Mouse (Mus musculus) stomach, embryonic 14.5 days (tissue): Measurements from ENCODE around the gene Thra. TPM values are rescaled to one million over a fixed set of nuclear protein-coding genes. Genes with fewer than 3 reads are reported as not detected.
A peak's percentile ranks its signal among the peaks of the same experiment; 100 is the strongest.

Source experiments
- ATAC-seq: fragments of 200-750 bp; cut with Nextera tagmentation; 2 replicates; pipeline ENCODE4 v1.8.0; 2017; ENCODE audit warnings: low read depth, moderate TSS enrichment; ENCODE audit not compliant: insufficient number of reproducible peaks, insufficient read depth, low FRiP score
- H3K27ac ChIP-seq: fragments of 300-500 bp; sonication (generic); 2 replicates; pipeline ENCODE4 v1.5.1; 2014; ENCODE audit warnings: mild to moderate bottlenecking, low read length, moderate library complexity, mixed read lengths
- H3K27me3 ChIP-seq: fragments of 300-500 bp; sonication (generic); 2 replicates; pipeline ENCODE4 v1.6.1; 2014; ENCODE audit warnings: low read length, control low read depth, mixed read lengths; ENCODE audit not compliant: control insufficient read depth, insufficient read depth
- H3K36me3 ChIP-seq: fragments of 300-500 bp; sonication (generic); 2 replicates; pipeline ENCODE4 v1.6.1; 2014; ENCODE audit warnings: mild to moderate bottlenecking, control low read depth, low read length, moderate library complexity, mixed read lengths; ENCODE audit not compliant: control insufficient read depth, insufficient read depth
- H3K4me1 ChIP-seq: fragments of 300-500 bp; sonication (generic); 2 replicates; pipeline ENCODE4 v1.6.1; 2014; ENCODE audit warnings: low read length, control low read depth, mixed read lengths; ENCODE audit not compliant: control insufficient read depth, insufficient read depth
- H3K4me2 ChIP-seq: fragments of 300-500 bp; sonication (generic); replicated peaks from 2 replicates; pipeline ENCODE4 v1.6.1; 2014; ENCODE audit warnings: low read depth, low read length, control low read depth
- H3K4me3 ChIP-seq: fragments of 300-500 bp; sonication (generic); 2 replicates; pipeline ENCODE4 v1.5.1; 2014; ENCODE audit warnings: low read depth, low read length, control low read depth
- H3K9ac ChIP-seq: fragments of 300-500 bp; sonication (generic); replicated peaks from 2 replicates; pipeline ENCODE4 v1.6.1; 2014; ENCODE audit warnings: low read depth, mild to moderate bottlenecking, control low read depth, low read length, moderate library complexity, mixed read lengths
- H3K9me3 ChIP-seq: fragments of 300-500 bp; sonication (generic); 2 replicates; pipeline ENCODE4 v1.6.1; 2016; ENCODE audit warnings: low read depth, low read length, control low read depth; ENCODE audit not compliant: control insufficient read depth
- WGBS: fragments of 180-500 bp; shearing (Covaris S2); extraction: QIAGEN DNeasy Blood & Tissue Kit; methylation state at CpG from one replicate; pipeline ENCODE4 v1.1.7; 2014; 5-methylcytosine and 5-hydroxymethylcytosine counted together
- polyA plus RNA-seq: library from polyadenylated mRNA; unstranded; fragments of >200 nt; fragmentation: Nextera tagmentation; extraction: Ambion mirVana; gene quantifications from 2 replicates; pipeline ENCODE4 v1.2.1, GENCODE M21; 2014

Thra gene
- 61.4 and 62.9 TPM in 2 replicates for polyA plus RNA-seq

DNA sequence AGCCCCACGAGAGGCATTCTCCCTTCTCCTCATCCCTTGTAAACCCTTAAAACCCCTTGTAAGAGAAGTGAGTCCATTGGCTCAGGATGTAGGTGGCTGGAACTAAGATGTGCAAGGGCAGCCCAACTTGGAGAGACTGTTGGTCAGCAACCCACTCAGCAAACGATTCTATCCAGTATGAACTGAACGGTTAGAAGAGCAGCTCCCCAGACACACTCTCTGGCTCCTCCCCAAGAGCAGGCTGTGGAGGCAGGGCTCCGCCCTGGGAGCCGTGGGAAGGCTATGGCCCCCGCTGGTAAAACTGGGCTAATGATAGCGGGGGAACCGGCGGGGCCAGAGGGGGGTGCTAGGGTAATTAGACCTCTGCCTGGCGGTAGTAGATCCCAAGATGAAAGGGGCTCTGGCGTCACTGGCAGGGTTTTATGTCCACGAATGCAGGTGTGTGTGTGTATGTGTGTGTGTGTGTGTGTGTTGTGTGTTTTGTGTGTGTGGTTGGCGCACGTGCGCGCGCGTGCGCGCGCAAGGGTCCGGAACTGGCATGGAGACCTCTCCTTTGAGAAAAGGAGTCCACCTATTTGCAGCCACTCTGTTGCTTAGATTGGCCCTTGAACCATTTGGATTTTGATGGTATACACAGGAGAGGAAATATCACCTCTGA is at the start of gene Thra:
TSS of gene Thra (plus strand) at position 246 of the 658 bp plus-strand sequence.
- Histone ChIP-seq H3K4me2 (peak within 1 kb of the TSS; percentile 84), H3K27me3 (no peaks in the 10 kb centered on the region), H3K36me3 (no peaks in the 10 kb centered on the region), H3K4me1 (peaks cover 40% of the 10 kb centered on the region), H3K4me3 (peak within 1 kb of the TSS; percentile 97), H3K27ac (peak within 1 kb of the TSS; percentile 97), H3K9ac (peak within 1 kb of the TSS; percentile 89), H3K9me3 (no peaks in the 10 kb centered on the region)
- WGBS = under 1% methylated on average over 22 of the region's 22 CpGs
- ATAC-seq = peak; percentile 78

- Histone ChIP-seq H3K4me2 (no peak overlapping the region), H3K36me3 (peaks cover 75% of the 10 kb centered on the region), H3K9me3 (no peaks in the 10 kb centered on the region), H3K4me3 (no peak overlapping the region), H3K27ac (no peak overlapping the region), H3K4me1 (no peaks in the 10 kb centered on the region), H3K27me3 (no peaks in the 10 kb centered on the region), H3K9ac (no peak overlapping the region)
- ATAC-seq = no peak
- WGBS = 67% methylated on average over 13 of the region's 13 CpGs
Measured at GRCm38 (mm10) chr11:98693201-98693600, 47.2 kb upstream of the Thra start.

DNA sequence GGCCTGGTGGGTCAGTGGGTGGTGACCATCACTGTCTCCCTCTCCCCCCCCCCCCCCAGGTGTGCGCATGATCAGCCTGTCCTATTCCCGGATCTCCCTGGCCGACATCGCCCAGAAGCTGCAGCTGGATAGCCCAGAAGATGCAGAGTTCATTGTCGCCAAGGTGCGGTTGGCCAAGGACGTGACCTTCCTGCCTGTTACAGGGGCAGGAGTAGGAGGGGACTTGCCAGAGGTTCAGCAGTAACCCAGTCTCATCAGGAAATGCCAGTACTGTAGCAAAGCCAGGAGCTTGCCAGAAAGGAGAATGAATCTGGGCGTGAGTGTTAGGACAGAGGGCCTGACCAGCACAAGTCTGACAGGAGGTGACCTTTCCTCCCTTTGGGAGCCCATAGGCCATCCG is 46.7 kb upstream of the Thra start:
- 85% methylated on average over 9 of the region's 9 CpGs for WGBS
- Histone ChIP-seq H3K4me3 (no peak overlapping the region), H3K4me1 (no peaks in the 10 kb centered on the region), H3K9ac (no peak overlapping the region), H3K9me3 (no peaks in the 10 kb centered on the region), H3K27ac (no peak overlapping the region), H3K27me3 (no peaks in the 10 kb centered on the region), H3K36me3 (peaks cover 73% of the 10 kb centered on the region), H3K4me2 (no peak overlapping the region)
- ATAC-seq = no peak

DNA sequence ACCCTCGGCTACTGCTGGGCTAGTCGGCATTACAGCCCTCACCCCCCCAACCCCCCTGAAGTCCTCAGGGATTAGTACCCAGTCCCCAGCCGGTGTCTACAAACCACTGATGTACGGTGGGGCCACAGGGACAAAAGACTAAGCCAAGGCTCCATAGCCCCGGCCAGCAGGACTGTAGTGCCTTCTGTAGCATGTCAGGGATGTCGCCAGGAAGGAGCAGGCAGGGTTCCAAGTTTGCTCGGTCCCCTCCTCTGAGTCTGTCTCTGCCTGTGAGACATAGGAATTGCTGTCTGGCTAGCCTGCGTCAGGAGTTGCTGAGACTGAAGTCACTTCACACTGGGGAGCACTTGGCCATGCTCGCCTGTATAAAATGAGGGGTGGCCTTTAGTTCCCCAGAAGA is 46.1 kb upstream of the Thra start:
- H3K4me1 ChIP-seq = no peaks in the 10 kb centered on the region
- H3K27me3 ChIP-seq = no peaks in the 10 kb centered on the region
- H3K27ac ChIP-seq = no peak overlapping the region
- no peak overlapping the region for H3K9ac ChIP-seq
- no peak overlapping the region for H3K4me3 ChIP-seq
- WGBS = 75% methylated on average over 9 of the region's 9 CpGs
- H3K36me3 ChIP-seq = peaks cover 70% of the 10 kb centered on the region
- ATAC-seq = no peak
- H3K4me2 ChIP-seq = no peak overlapping the region
- no peaks in the 10 kb centered on the region for H3K9me3 ChIP-seq

DNA sequence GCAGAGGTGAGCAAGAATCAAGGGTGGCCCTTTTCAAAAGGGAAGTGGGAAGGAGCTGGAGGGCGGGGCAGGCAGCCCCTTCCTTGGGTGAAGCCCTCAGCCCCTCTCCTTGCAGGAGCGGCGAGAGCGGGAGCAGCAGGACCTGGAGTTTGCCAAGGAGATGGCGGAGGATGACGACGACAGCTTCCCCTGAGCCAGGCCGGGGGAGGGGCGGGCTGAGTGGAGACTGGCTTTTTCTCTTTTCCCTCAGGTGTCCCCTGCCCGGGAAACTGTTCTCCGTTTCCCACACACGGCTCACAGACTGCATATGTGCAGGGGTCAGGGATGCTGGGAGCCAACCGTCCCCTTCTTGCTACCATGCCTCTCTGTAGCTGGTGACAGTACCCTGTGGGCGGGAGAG is 45.0 kb upstream of the Thra start:
- ATAC-seq = no peak
- H3K9ac ChIP-seq = no peak overlapping the region
- no peaks in the 10 kb centered on the region for H3K27me3 ChIP-seq
- H3K4me1 ChIP-seq = peaks cover 5% of the 10 kb centered on the region; the same call in 1 of the 2 replicates
- H3K9me3 ChIP-seq = no peaks in the 10 kb centered on the region
- H3K36me3 ChIP-seq = peaks cover 60% of the 10 kb centered on the region
- no peak overlapping the region for H3K4me2 ChIP-seq
- no peak overlapping the region for H3K4me3 ChIP-seq
- WGBS = 69% methylated on average over 14 of the region's 14 CpGs
- H3K27ac ChIP-seq = no peak overlapping the region

GRCm38 (mm10) chr11:98696454-98697216 is 43.8 kb upstream of the Thra start:
- peaks cover 6% of the 10 kb centered on the region; the same call in 1 of the 2 replicates for H3K4me1 ChIP-seq
- H3K27me3 ChIP-seq = no peaks in the 10 kb centered on the region
- no peak overlapping the region for H3K27ac ChIP-seq
- WGBS = 83% methylated on average over 14 of the region's 14 CpGs
- H3K9ac ChIP-seq = no peak overlapping the region
- no peak overlapping the region for H3K4me3 ChIP-seq
- H3K4me2 ChIP-seq = no peak overlapping the region
- H3K36me3 ChIP-seq = peaks cover 47% of the 10 kb centered on the region
- ATAC-seq = no peak
- no peaks in the 10 kb centered on the region for H3K9me3 ChIP-seq

GRCm38 (mm10) chr11:98697225-98697624 is 43.2 kb upstream of the Thra start:
- Histone ChIP-seq H3K9ac (no peak overlapping the region), H3K36me3 (peaks cover 42% of the 10 kb centered on the region), H3K4me3 (no peak overlapping the region), H3K9me3 (no peaks in the 10 kb centered on the region), H3K27ac (no peak overlapping the region), H3K4me1 (peaks cover 6% of the 10 kb centered on the region; the same call in 1 of the 2 replicates), H3K27me3 (no peaks in the 10 kb centered on the region), H3K4me2 (no peak overlapping the region)
- ATAC-seq = no peak
- WGBS = 88% methylated on average over 12 of the region's 12 CpGs

- no peak overlapping the region for H3K4me3 ChIP-seq
- H3K27ac ChIP-seq = no peak overlapping the region
- no peak for ATAC-seq
- no peak overlapping the region for H3K9ac ChIP-seq
- H3K36me3 ChIP-seq = peaks cover 24% of the 10 kb centered on the region
- no peaks in the 10 kb centered on the region for H3K9me3 ChIP-seq
- no peaks in the 10 kb centered on the region for H3K27me3 ChIP-seq
- 87% methylated on average over 16 of the region's 16 CpGs for WGBS
- peaks cover 6% of the 10 kb centered on the region; the same call in 1 of the 2 replicates for H3K4me1 ChIP-seq
- no peak overlapping the region for H3K4me2 ChIP-seq
Measured at GRCm38 (mm10) chr11:98698849-98699640, 41.4 kb upstream of the Thra start.
